Mouse (Mus musculus): ENCODE results near the gene Pgap2.
"Not testable (repeated sequence)": the region's sequence is repeated elsewhere in the genome, so short reads cannot be mapped to it uniquely, and the experiment has no call there.

Gene Pgap2

DNA sequence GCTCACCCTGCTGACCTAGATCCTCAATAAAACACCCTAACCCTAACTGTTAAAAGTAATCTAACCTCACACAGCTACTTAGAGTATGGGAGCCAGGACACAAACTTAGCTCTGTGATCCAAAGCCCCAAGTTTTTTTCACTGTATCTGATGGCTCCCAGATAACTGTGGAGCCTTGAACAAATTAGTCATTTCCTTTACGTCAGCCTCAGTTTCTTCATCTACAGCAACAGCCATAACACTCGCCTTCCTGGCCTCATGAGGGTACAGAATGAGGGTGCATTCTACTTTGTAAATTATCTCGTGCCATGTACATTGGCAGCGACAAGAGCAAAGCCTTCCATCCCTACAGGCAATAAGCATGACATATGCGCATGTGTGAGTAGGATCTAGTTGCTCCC lies 32.4 kb downstream of the Pgap2 start:
- no peak for DNase-seq (ENCODE audit: low spot score)

DNA sequence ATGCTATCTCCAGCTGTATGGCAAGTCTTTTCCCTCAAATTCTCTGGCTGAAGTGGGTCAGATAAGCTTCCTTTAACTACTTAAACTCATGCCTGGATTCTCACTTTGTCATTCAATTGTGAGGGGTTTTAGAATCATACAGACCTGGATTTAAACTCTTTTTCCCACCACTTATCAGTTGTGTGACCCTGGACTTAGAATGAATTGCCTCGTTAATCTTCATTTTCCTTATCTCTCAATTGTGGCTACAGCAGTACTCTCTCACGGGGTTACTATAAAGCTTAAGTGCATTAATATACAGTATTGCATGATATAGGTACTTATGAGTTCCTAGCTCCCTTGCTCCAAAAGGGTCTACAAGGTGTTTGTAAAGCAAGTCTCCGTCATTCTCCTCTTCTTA lies 32.9 kb downstream of the Pgap2 start:
- no peak for DNase-seq (ENCODE audit: low spot score)

DNA sequence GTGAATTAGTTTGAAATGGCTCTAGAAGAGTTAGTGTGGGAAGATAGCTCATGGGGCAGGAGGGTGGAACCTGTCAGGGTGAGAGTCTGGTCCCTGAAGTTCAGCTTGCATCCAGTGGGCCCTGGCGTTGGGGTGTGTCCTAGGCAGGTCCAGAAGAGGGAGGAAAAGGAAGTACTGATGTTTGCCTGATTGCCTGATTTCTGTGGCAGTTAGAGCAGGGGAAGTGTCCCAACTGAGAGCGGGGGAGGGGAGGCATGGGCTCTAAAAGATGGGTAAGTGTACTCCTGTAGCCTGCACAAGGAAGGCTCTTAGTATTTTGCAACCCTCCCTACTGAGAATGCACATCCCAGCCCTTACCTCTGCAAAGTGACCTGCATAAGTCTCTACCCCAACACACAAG lies 33.9 kb downstream of the Pgap2 start:
- DNase-seq (ENCODE audit: low spot score), result no peak

DNA sequence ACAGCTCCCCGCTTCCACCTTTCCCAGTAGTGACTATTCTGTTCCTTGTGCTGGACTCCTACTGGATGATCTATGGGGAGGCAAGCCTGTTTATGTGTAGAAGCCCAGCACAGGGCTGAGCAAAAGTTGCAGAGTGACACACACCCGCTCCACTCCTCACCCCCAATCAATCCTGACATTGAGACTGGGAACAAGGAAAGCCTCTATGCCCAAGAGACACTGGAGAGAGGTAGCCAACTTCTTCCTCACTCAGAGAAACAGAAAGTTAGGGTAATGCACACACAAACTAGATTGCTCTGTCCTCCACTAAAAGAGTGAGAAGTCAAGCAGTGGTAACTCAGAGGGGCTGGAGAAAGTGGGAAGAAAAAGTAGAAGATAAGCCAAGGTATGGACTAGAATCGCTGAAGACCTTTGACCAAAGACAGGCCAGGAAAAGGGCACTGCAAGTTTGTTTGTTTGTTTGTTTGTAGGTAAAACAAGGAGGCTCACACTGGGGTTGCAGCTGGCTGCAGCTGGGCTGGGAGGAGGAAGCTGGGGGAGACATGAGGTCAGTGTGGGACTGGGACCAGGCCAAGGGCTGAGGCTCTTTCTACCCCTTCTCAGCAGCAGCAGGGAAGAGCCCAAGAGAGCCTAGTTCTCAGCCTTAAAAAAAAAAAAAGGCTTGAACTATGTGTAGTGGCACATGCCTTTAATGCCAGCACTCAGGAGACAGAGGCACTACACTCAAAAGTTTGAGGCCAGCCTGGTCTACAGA lies 35.0 kb downstream of the Pgap2 start:
- DNase-seq (ENCODE audit: low spot score), result no peak

DNA sequence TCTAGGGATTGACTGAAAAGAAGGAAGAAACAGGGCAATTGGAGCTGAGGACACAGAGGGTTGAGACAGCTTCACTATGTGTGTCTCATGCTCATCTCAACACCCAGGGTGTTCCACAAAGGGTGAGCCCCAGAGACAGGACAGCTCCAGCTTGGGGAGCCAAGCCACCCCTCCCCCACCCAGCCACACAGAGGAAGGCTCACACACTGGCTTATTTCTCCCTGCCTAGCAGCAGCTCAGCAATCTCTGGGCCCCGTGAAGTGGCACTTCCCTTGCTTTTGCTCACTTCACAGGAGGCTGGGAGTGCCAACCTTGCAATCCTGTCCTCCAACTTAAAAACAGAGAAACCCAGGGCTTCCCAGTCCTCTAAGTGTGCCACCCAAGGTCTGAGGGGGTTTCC lies 35.8 kb downstream of the Pgap2 start:
- DNase-seq (ENCODE audit: low spot score), result no peak

DNA sequence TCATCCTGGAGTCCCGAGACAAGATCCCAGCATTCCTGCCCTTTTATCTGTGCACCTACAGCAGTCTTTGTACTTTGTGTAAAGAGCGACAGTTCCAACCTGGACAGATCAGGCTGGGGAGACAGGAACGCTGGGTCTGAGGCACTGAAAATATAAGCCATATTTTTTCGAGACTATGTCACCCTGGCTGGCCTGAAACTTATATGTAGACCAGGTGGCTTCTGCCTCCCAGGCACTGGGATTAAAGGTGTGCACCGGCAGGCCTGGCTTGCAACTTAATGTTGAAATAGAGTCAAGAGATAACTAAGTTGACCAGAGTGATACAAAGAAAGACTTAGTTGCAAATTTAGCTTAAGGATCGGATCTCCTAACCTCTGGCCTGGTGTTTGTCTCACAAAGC lies 36.3 kb downstream of the Pgap2 start:
- DNase-seq (ENCODE audit: low spot score), result no peak

DNA sequence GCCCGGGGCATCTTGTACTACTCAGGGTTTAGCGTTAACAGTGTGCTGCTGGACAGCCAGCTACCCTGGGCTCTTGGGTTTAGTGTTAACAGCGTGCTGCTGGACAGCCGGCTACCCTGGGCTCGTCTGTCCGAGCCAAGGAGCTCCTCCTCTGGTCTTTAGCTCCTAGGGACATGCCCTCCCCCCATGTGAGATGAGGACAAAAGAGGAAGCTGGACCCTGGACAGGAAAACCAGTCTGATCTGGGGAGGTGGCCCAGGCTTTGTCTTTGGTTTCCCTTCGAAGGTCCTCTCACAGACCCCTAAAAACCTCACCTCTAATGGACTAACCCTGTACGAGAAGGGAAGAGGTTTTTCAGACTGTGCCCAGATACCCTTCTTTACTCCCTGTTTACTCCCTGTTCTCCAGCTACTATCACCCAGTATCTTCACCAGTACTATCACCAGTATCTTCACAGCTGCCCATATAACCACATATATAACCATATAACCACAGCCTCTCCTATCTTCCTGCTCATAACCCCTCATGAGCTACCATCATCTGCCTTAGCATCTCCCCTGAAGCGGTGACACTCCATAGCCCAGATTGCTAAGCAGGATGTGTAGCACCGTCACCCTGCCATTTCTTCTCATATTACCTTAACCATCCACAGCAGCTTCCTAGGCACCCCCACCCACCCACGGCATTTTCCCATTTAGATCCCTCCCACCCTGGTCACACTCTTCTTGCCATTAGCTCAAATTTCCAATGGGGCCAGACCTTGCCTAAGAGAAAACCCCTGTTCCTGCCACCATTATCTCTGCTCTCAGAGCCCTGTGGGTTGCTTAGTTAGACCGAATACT lies 37.2 kb downstream of the Pgap2 start:
- DNase-seq (ENCODE audit: low spot score), result no peak

DNA sequence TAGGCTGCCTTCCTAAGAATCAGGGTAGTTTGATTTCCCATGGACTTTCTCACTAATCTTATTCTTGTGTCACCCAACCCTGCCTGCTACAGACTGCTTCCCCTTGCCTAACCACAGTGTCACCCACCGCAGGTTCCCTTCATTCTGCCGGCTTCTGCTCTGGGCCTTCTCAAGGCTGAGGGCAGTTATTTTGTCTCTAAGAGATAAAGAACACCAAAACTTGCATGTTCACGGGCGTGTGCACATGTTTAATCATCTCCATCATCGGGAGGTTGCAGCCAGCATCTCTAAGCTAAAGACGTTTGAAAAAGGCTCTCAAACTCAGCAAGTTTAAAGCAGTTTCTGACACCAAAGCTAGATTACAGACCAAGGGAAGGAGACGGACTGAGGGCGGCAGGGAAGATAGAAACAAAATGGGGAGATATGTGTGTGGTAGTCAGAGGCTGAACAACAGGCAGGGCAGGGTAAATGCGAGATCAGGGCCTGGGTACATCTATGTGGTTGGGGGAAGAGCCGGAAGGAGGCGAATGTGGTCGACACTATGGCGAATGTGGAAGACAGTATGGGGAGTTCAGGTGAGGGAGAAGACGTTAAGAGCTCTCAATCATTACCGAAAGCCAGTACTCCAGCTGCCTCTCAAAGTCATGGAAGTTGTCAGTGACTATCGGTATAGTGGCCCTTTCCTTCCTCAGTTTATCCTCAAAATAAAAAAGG lies 38.8 kb downstream of the Pgap2 start:
- no peak for DNase-seq (ENCODE audit: low spot score)

DNA sequence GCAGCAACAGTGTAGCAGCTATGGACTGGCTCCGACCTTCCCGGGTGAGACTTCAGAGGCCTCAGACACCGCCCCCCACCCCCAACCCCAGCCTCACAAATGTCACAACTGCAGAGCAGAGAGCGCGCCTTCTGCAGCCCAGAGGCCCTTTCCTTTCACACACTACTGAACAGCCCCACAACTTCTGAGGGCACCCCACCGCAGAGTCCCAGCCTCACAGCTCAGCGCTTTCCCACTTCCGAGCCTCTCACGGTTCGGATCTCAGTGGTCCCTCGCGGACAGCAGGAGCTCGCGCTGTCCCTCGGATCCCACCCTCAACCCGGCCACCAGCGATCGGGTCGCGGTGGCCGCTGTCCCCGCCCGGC lies 39.5 kb downstream of the Pgap2 start:
- DNase-seq (ENCODE audit: low spot score), result no peak

DNA sequence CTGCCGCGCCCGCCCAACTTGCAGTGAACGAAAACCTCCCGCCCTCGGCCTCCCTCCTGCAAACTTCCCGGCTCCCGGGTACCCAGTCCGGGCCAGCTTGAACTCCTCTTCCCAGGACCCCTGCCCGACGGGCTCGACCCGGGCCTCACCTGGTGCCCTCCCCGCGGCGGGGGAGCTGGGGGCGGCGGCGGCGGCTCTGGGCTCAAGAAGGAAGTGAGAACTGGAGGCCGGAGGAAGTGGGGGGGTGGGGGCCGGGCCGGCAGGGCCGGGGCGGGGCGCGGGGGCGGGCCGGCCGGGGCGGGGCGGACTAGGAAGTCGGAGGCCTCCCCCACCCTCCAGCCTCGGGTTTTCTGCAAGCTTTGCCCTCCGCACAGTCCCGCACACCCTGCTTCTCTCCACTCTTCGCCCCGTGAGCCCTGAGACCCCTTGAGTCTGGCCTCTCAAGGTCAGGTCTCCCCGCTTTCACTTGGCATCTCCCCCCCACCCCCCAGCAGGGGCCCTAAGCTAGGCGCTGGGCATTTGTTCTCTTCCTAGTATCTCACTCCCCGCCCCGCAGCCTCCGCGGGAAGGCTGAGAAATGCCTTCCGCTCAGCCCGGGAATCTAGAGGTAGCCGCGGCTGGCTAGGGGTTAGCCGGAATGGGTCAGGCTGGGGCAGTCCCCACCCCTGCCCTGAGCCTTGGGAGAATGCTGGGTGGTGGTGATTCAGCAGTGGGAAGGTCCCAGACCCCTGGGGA lies 40.1 kb downstream of the Pgap2 start:
- peak; percentile 70 for DNase-seq (ENCODE audit: low spot score)

DNA sequence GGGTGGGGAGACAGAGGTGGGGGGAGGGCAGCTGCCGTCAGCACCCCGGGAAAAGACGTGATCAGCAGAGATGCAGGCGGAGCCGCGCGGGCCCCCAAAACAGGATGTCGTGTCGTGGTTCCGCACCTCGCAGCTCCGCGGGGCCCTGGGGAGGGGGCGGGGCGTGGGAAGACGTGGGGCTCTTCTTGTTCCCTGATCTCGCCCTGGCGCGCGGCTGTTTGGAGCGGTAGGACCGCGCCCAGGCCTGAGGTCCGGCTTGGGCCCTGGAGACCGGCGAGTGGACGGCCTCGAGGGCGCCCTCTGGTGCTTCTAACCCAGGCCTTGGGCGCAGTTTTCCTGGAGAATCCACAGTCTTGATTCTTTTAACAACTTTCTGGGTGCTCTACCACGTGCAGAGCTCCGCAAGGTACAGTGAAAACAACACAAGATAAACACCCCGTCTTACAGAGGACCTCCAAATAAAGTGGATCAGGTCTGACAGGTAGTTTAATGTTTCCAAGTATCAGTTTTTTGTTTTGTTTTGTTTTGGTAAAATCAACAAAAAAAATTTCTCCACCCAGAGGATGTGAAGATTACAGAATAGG lies 40.7 kb downstream of the Pgap2 start:
- DNase-seq (ENCODE audit: low spot score), result peak; percentile 92

DNA sequence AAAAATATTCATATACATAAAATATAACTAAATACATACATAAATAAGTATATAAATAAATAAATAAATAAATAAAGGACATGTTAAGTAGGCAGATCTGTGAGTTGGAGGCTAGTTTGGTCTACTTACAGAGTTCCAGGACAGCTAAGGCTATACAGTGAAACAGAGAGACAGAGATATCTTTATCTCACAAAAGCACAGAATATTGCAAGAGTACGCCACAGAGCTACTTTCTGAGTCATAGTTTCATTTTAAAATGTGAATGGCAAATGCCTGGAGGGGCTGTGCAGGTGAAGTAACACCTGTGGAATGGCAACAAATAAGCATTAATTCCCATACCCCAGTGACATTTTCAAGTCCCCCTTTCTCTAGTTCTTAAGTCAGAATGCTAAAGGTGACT lies 43.6 kb downstream of the Pgap2 start:
- DNase-seq (ENCODE audit: low spot score), result no peak

DNA sequence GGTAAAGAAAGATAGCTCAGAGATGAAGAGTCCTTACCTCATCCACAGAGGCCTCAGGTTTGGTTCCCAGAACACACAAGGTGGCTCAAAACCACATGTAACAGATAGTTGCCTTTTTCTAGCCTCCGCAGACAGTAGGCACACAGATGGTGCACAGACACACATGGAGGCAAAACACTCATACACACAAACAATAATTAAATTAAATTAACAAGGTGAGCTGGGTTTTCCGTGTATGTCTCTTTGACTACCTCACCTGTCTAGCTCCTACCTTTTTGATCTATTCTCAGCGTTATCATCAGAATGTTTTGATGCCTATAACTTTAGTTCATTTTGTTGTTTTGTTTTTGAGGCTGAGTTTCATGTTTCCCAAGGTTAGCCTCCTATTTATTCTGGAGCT lies 45.9 kb downstream of the Pgap2 start, which contains the start of gene Rhog:
Rhog (minus strand) TSS at position 101 of the 400 bp plus-strand sequence.
- no peak for DNase-seq (ENCODE audit: low spot score)

DNA sequence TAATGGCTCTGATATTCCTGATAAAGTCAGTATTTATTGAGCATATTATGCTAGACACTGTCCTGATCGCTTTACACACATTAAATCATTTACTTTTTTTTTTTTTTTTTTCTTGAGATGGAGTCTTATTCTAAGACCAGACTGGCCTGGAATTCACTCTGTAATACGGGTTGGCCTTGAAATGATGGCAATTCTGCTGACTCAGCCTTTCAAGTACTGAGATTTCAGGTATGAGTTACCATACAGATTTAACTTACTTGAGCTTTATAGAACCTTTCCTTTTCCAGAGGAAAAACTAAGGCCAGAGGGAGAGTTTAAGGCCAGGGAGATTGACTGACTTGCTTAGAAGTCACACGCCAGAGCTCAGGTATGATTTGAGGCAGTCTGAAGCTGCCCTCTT lies 46.6 kb downstream of the Pgap2 start:
- DNase-seq (ENCODE audit: low spot score), result no peak

DNA sequence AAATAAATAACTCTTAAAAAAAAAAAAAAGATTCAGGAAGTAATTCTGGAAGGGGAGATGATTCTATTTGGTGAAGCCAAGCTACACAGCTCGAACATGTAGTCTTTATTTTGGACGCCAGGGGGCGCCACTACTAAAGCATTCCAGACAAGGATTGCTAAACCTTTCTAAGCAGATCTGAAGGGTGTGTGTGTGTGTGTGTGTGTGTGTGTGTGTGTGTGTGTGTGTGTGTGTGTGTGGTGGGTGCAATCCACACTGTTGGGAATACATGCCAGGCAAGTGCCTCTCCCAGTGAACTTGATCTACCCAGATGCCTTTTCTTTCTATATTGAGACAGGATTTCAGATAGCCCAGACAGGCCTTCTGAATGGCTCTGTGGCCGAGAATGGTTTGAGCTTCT lies 48.2 kb downstream of the Pgap2 start:
- peak; percentile 74 for DNase-seq (ENCODE audit: low spot score)

DNA sequence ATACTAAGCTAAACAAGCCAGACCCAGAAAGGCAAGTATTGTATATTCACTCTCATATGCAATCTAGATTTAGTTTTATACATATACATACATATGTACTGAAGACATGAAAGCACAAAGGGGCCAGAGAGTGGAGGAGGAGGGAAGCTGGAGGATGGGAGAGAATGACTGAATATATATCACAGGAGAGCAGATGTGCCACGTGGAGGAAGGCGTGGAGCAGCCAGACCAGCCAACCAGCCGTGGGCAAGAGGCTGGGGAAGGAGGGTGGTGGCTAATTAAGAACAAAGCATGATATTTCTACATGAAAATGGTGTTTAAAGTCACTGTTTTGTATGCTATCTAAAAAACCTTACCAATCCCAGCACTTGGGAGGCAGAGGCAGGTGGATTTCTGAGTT lies 48.7 kb downstream of the Pgap2 start:
- no peak for DNase-seq (ENCODE audit: low spot score)

DNA sequence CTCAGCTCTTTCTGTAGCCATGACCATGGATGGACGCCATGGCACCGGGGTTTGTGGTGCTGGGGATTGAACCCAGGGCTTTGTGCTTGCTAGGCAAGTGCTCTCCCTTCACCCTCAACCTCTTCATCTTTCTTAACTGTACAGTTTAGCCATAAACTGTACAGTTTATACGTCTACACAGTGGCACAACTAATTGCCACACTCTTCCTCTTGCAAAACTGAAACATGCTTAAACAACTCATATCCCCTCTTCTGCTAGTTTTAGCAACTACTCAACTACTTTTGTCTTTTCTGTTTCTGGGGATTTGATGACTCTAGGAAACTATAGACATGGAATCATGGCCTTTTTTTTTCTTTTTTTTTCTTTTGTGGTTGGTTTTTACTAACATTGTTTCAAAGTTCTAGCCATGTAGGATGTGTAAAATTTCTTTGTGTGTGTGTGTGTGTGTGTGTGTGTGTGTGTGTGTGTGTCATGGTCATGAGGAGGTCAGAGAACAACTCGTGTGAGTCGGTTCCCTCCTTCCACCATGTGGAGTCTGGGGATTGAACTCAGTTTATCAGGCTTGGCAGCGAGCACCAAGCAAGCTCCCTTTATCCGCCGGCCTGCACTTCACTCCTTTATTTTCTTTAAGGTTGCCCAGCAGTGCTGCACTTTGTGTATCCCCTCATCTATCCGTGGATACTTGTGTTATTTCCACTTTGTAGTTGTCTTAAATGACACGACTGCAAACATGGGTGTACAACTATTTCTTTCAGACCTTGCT lies 49.9 kb downstream of the Pgap2 start:
- no peak for DNase-seq (ENCODE audit: low spot score)

DNA sequence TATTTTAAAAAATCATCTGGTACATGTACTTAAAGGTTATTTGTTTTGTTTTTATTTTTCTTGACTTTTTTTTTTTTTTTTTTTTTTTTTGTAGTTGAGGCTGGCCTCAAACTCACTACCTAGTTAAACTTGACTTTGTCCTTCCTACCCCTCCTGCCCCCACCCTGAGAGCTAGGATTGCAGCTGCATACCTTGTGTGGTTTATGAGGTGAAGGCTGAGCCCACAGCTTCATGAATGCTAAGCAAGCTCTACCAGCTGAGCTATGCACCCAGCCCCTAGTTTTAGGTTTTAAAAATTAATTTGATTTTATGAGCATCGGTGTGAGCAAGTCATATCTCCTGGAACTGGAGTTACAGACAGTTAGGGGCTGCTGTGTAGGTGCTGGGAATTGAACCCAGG lies 50.5 kb downstream of the Pgap2 start:
- DNase-seq (ENCODE audit: low spot score), result no peak

DNA sequence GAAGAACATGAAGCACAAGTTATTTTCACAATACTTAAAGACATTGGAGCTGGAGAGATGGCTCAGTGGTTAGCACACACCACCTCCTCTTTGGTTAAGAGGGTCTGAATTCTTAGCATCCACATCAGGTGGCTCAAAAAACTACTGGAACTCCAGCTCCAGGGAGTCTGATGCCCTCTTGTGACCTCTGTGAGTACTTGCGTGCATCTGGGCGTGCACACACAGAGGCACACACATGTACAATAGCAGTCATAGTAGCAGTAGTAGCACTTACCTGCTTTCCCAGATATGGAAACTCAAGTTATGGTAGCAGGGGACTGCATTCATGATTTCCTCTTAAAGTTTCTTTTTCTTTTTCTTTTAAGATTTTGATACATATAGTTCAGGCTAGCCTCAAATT lies 53.0 kb downstream of the Pgap2 start:
- DNase-seq (ENCODE audit: low spot score), result no peak

DNA sequence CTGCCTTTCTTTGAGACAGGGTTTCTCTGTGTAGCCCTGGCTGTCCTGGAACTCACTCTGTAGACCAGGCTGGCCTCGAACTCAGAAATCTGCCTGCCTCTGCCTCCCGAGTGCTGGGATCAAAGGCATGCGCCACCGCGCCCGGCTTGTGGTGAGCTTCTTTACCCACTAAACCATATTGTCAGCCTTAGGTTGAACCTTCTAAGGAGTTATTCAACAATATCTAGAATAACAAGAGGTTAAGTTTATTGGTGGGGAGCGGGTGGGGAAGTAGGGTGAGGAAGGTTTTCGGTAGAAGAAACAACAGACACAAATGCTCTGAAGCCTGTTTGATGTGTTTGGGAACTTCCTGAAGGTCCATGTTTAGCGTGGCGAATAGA lies 56.0 kb downstream of the Pgap2 start:
- not testable (repeated sequence) for DNase-seq (ENCODE audit: low spot score)

DNA sequence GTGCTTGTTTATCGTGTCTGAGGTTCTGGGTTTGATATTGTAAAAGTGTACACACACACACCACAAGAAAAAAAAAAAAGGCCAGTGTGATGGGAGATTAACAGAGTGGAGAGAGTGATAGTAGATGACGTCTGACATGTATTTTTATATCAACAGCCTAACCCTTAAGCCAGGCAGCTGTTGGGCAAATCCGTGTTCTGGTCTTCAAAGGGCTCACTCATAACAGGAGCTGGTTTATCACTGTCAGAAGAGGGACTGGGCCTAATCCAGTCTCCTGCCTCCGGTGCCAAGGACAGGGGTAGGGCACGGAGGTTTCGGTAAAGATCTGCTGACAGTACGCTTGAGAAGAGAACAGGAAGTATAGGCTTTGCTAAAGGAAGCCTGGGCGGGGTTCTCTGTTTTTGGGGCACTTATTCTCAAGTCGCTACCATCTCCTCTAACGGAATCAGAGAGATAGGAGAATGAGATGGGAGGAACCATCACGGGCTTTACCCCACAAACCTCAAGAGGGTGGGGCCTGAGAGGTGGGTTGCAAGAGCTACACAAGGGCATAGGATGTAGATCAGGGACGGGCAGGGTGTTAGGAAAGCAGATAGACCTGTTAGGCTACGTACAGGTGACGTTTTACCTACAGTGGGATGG lies 56.5 kb downstream of the Pgap2 start:
- DNase-seq (ENCODE audit: low spot score), result no peak

All from MN1 (cell line).